Mouse (Mus musculus) CH12.LX (cell line): ENCODE results near the gene Gabra5. TPM values are rescaled to one million over a fixed set of nuclear protein-coding genes. Genes with fewer than 3 reads are reported as not detected.

Source experiments
- DNase-seq: peaks from one replicate; pipeline ENCODE4 v3.0.0-alpha.2; 2013; ENCODE audit errors: extremely low read depth
- H3K27ac ChIP-seq: 2 replicates; pipeline ENCODE4 v1.5.1; 2012; ENCODE audit warnings: low read depth, mild to moderate bottlenecking, control low read depth, moderate library complexity; ENCODE audit not compliant: insufficient read depth
- H3K27me3 ChIP-seq: replicated peaks from 2 replicates; pipeline ENCODE3; 2012; ENCODE audit warnings: inconsistent platforms
- H3K36me3 ChIP-seq, 2 experiments: replicated peaks in 1 of 2; 2 replicates each; pipeline versions ENCODE3 to v1.6.1; 2012; ENCODE audit warnings: inconsistent platforms in 1 of 2, low read length in 1 of 2, mild to moderate bottlenecking in 1 of 2, mixed read lengths in 1 of 2, moderate library complexity in 1 of 2; ENCODE audit not compliant: control insufficient read depth in 1 of 2, insufficient read depth in 1 of 2
- H3K4me1 ChIP-seq, 2 experiments: 2 replicates each; pipeline ENCODE4 v1.6.1; 2012; ENCODE audit warnings: inconsistent platforms in 1 of 2, moderate library complexity in 1 of 2; ENCODE audit not compliant: insufficient read depth in 2 of 2, control insufficient read depth in 1 of 2
- H3K4me2 ChIP-seq: 2 replicates; pipeline ENCODE4 v1.6.1; 2012; ENCODE audit warnings: low read depth, mild to moderate bottlenecking, control low read depth; ENCODE audit not compliant: poor library complexity, insufficient read depth, severe bottlenecking
- H3K4me3 ChIP-seq, 3 experiments: fragments of 150-350 bp in 1 of 3; sonication (generic) in 1 of 3; replicated peaks in 1 of 3; 2 replicates each; pipeline versions ENCODE3 to v1.5.1; 2011 to 2012; ENCODE audit warnings: low read depth in 2 of 3, low read length in 2 of 3, mild to moderate bottlenecking in 2 of 3, moderate library complexity in 2 of 3, control low read depth in 1 of 3, improper control_type of control experiment in 1 of 3, inconsistent platforms in 1 of 3, mixed read lengths in 1 of 3; ENCODE audit not compliant: poor library complexity in 1 of 3
- H3K79me2 ChIP-seq: replicated peaks from 2 replicates; pipeline ENCODE4 v1.6.1; 2012; ENCODE audit warnings: mild to moderate bottlenecking, moderate library complexity; ENCODE audit not compliant: control insufficient read depth, poor library complexity, insufficient read depth, severe bottlenecking; ENCODE audit errors: extremely low read depth
- H3K9ac ChIP-seq: 2 replicates; pipeline ENCODE4 v1.6.1; 2012; ENCODE audit warnings: low read depth, mild to moderate bottlenecking, control low read depth, moderate library complexity; ENCODE audit not compliant: insufficient read depth
- H3K9me3 ChIP-seq: replicated peaks from 2 replicates; pipeline ENCODE3; 2012; ENCODE audit warnings: low read length, inconsistent platforms, mixed read lengths
- CHD1 ChIP-seq: IDR thresholded peaks from 2 replicates; pipeline ENCODE4 v1.6.1; 2012; ENCODE audit warnings: low read depth, low read length, improper control_type of control experiment, inconsistent platforms
- CHD2 ChIP-seq: IDR thresholded peaks from 2 replicates; pipeline ENCODE4 v1.6.1; 2011; ENCODE audit warnings: low read length, improper control_type of control experiment
- E2F4 ChIP-seq: IDR thresholded peaks from 2 replicates; pipeline ENCODE4 v1.6.1; 2011; ENCODE audit warnings: low read depth, low read length, improper control_type of control experiment; ENCODE audit not compliant: insufficient replicate concordance
- ELF1 ChIP-seq: IDR thresholded peaks from 2 replicates; pipeline ENCODE4 v1.6.1; 2014; ENCODE audit warnings: low read depth, mild to moderate bottlenecking, inconsistent platforms, low read length, improper control_type of control experiment
- EP300 ChIP-seq: IDR thresholded peaks from 2 replicates; pipeline ENCODE4 v1.6.1; 2011; ENCODE audit warnings: low read length, improper control_type of control experiment
- ETS1 ChIP-seq: conservative IDR thresholded peaks from 2 replicates; pipeline ENCODE4 v1.6.1; 2012; ENCODE audit warnings: low read depth, mild to moderate bottlenecking, inconsistent platforms, low read length, improper control_type of control experiment, moderate library complexity
- GABPA ChIP-seq: IDR thresholded peaks from 2 replicates; pipeline ENCODE4 v1.6.1; 2012; ENCODE audit warnings: low read depth, low read length, improper control_type of control experiment, inconsistent platforms; ENCODE audit not compliant: insufficient replicate concordance
- JUND ChIP-seq: conservative IDR thresholded peaks from 2 replicates; pipeline ENCODE4 v1.6.1; 2011; ENCODE audit warnings: low read depth, low read length, improper control_type of control experiment
- KAT2A ChIP-seq: IDR thresholded peaks from 2 replicates; pipeline ENCODE4 v1.6.1; 2012; ENCODE audit warnings: low read length, improper control_type of control experiment, inconsistent platforms; ENCODE audit not compliant: insufficient replicate concordance
- MAFK ChIP-seq: IDR thresholded peaks from 2 replicates; pipeline ENCODE4 v1.6.1; 2011; ENCODE audit warnings: low read length, improper control_type of control experiment; ENCODE audit not compliant: insufficient replicate concordance
- MAX ChIP-seq: IDR thresholded peaks from 2 replicates; pipeline ENCODE4 v1.6.1; 2011; ENCODE audit warnings: low read length, improper control_type of control experiment
- MAZ ChIP-seq: IDR thresholded peaks from 2 replicates; pipeline ENCODE4 v1.6.1; 2012; ENCODE audit warnings: low read depth, mild to moderate bottlenecking, inconsistent platforms, low read length, improper control_type of control experiment, moderate library complexity
- MEF2A ChIP-seq: IDR thresholded peaks from 2 replicates; pipeline ENCODE4 v1.6.1; 2014; ENCODE audit warnings: low read depth, mild to moderate bottlenecking, inconsistent platforms, low read length, improper control_type of control experiment, borderline replicate concordance
- MXI1 ChIP-seq: IDR thresholded peaks from 2 replicates; pipeline ENCODE4 v1.6.1; 2011; ENCODE audit warnings: mild to moderate bottlenecking, low read depth, low read length, improper control_type of control experiment
- MYC ChIP-seq: IDR thresholded peaks from 2 replicates; pipeline ENCODE4 v1.6.1; 2011; ENCODE audit warnings: low read depth, mild to moderate bottlenecking, improper control_type of control experiment, low read length
- NELFE ChIP-seq: IDR thresholded peaks from 2 replicates; pipeline ENCODE4 v1.6.1; 2011; ENCODE audit warnings: low read depth, low read length, improper control_type of control experiment
- NRF1 ChIP-seq: IDR thresholded peaks from 2 replicates; pipeline ENCODE4 v1.6.1; 2014; ENCODE audit warnings: low read depth, mild to moderate bottlenecking, inconsistent platforms, low read length, improper control_type of control experiment, moderate library complexity
- POLR2A ChIP-seq: IDR thresholded peaks from 2 replicates; pipeline ENCODE4 v1.6.1; 2011; ENCODE audit warnings: low read depth, mild to moderate bottlenecking, improper control_type of control experiment, low read length
- POLR2AphosphoS2 ChIP-seq: IDR thresholded peaks from 2 replicates; pipeline ENCODE4 v1.6.1; 2011; ENCODE audit warnings: low read depth, low read length, improper control_type of control experiment
- RAD21 ChIP-seq: IDR thresholded peaks from 2 replicates; pipeline ENCODE4 v1.6.1; 2011; ENCODE audit warnings: low read depth, mild to moderate bottlenecking, low read length, improper control_type of control experiment, moderate library complexity
- SIN3A ChIP-seq: IDR thresholded peaks from 2 replicates; pipeline ENCODE4 v1.6.1; 2012; ENCODE audit warnings: low read length, improper control_type of control experiment, inconsistent platforms
- TCF12 ChIP-seq: IDR thresholded peaks from 2 replicates; pipeline ENCODE4 v1.6.1; 2014; ENCODE audit warnings: low read depth, mild to moderate bottlenecking, inconsistent platforms, low read length, improper control_type of control experiment
- UBTF ChIP-seq: IDR thresholded peaks from 2 replicates; pipeline ENCODE4 v1.6.1; 2012; ENCODE audit warnings: low read depth, mild to moderate bottlenecking, inconsistent platforms, low read length, improper control_type of control experiment, moderate library complexity
- USF2 ChIP-seq: conservative IDR thresholded peaks from 2 replicates; pipeline ENCODE4 v1.6.1; 2011; ENCODE audit warnings: low read depth, low read length, improper control_type of control experiment
- ZC3H11A ChIP-seq: IDR thresholded peaks from 2 replicates; pipeline ENCODE4 v1.6.1; 2012; ENCODE audit warnings: low read depth, mild to moderate bottlenecking, inconsistent platforms, low read length, improper control_type of control experiment
- ZMIZ1 ChIP-seq: IDR thresholded peaks from 2 replicates; pipeline ENCODE4 v1.6.1; 2012; ENCODE audit warnings: low read depth, mild to moderate bottlenecking, inconsistent platforms, low read length, improper control_type of control experiment
- ZNF384 ChIP-seq: IDR thresholded peaks from 2 replicates; pipeline ENCODE4 v1.6.1; 2012; ENCODE audit warnings: low read depth, low read length, improper control_type of control experiment, inconsistent platforms
- dilution Hi-C: fragments of 300-500 bp; cut with MboI; formaldehyde crosslinking; loops from 2 replicates; pipeline ENCODE4 v1.14.3; 2020; ENCODE audit warnings: low sequenced_read_pairs; ENCODE audit not compliant: extremely low pct_unique_long_range_greater_than_20kb, extremely low pct_ligation_motif_present
- in situ Hi-C: fragments of 300-500 bp; cut with MboI; formaldehyde crosslinking; loops from 3 replicates; pipeline ENCODE4 v1.14.3; 2019; ENCODE audit warnings: low sequenced_read_pairs, low pct_ligation_motif_present, low pct_unique_long_range_greater_than_20kb, mixed read lengths
- polyA plus RNA-seq: library from polyadenylated mRNA; unstranded; fragments of >175 nt; gene quantifications from 2 replicates; pipeline ENCODE4 v1.2.1, GENCODE M21; 2012; ENCODE audit warnings: low read depth; ENCODE audit not compliant: insufficient read length
- total RNA-seq, 2 experiments: library from RNA; depleted of rRNA; stranded (reverse); fragments of 300-350 nt in 1 of 2; fragments of >200 nt in 1 of 2; gene quantifications; 2 replicates each; pipeline ENCODE4 v1.2.3; 2012 to 2014

Gene Gabra5
- total and polyA plus RNA-seq, 3 experiments: not detected

- no peak for DNase-seq
- Histone ChIP-seq H3K4me3 (no peak overlapping the region), H3K9ac (no peak overlapping the region), H3K36me3 (no peaks in the 10 kb centered on the region), H3K4me1 (no peaks in the 10 kb centered on the region), H3K79me2 (no peaks in the 10 kb centered on the region), H3K27me3 (no peaks in the 10 kb centered on the region), H3K9me3 (peaks cover 55% of the 10 kb centered on the region), H3K27ac (no peak overlapping the region), H3K4me2 (no peak overlapping the region)
- dilution Hi-C loops (no loop called here), in situ Hi-C loops (no loop called here)
- TF ChIP-seq CHD1 (no peak), ZC3H11A (no peak), MAZ (no peak), MEF2A (no peak), ZNF384 (no peak), UBTF (no peak), USF2 (no peak), MAFK (no peak), ELF1 (no peak), TCF12 (no peak), SIN3A (no peak), GABPA (no peak), MXI1 (no peak), POLR2A (no peak), EP300 (no peak), ETS1 (no peak), E2F4 (no peak), POLR2AphosphoS2 (no peak)
Measured at GRCm38 (mm10) chr7:57411163-57411562, 98.7 kb downstream of the Gabra5 start.

DNA sequence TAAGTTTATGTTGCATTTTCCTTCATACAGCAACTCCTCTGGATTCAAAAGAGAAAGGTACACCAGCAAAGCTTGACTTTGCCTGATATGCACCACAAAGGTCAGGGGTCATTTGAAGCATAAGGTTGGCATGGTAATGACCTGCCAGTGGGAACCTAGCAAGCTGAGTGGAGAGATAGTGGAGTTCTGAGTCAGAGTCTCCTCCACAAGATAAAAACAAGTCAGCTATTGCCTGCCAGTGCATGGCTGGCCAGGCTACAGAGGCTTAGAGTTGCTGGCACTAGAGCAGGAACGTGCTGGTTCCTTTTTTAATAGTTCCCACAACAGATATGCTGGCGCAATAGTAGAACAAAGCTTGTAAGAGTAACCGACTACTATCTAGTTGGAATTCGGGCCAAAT lies 116.3 kb downstream of the Gabra5 start:
- TF ChIP-seq ZC3H11A (no peak), MYC (no peak), ZNF384 (no peak), ZMIZ1 (no peak), GABPA (no peak), RAD21 (no peak), NELFE (no peak), KAT2A (no peak), MXI1 (no peak), NRF1 (no peak), JUND (no peak), TCF12 (no peak), MAX (no peak), E2F4 (no peak), CHD2 (no peak), EP300 (no peak), MAZ (no peak), POLR2A (no peak), SIN3A (no peak)
- no peak overlapping the region for H3K27ac ChIP-seq
- no peaks in the 10 kb centered on the region for H3K4me1 ChIP-seq
- peaks cover 37% of the 10 kb centered on the region for H3K9me3 ChIP-seq
- no peaks in the 10 kb centered on the region for H3K36me3 ChIP-seq
- no peak for DNase-seq
- dilution Hi-C loops (no loop called here), in situ Hi-C loops (no loop called here)
- H3K79me2 ChIP-seq: no peaks in the 10 kb centered on the region
- H3K4me3 ChIP-seq: no peak overlapping the region
- H3K27me3 ChIP-seq: no peaks in the 10 kb centered on the region
- H3K4me2 ChIP-seq: no peak overlapping the region
- H3K9ac ChIP-seq: no peak overlapping the region
